ENCODE assay signal across 9 mouse cellular contexts in the genomic region with DNA sequence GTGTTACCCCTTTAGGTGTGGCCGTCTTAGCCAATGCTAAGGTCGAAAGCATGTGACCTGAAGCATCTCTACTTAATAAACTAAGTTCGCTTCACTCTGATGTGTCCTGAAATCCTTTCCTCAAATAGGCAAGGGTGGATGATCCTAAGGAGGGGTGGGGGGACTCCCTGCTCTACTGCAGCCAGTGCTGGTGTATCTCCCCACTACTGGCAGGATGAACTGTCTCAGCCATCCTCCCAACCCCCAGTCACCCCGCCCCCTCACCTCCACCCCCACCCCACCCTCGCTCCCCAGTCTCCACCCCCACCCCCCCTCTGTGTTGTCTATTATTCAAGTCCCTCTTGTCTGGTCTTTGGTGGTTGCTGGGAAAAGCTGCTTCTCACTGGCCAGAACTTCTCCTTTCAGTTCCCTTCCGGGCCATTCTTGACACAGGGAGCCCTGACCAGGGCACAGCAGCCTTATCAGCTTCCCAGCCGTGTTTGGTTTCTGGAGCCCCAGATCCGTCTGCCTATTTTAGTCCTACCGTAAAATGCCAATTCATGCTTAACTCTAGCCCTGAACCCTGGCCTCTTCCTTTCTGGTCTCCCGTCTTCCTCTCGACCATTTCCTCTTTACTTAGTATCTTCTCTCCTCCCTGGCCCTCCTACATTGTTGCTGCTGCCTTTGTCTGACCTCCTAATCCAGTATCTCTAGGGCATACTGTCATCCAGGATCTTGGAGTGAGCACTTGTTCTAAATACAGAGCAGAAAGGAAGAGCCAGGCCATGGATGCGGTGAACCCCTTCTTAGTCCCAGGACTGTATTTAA. TPM values are rescaled to one million over a fixed set of nuclear protein-coding genes. Genes with fewer than 3 reads are reported as not detected.
DNase-seq lines count a peak whose midpoint lies in the region; ATAC-seq and TF ChIP-seq lines count a peak whose summit lies in the region.
"Had no signal": no experiment of that assay in that cellular context is flagged by ENCODE, and none has a peak within 500 bp of the region (broad histone marks: within the 10 kb centered on the region; RNA-seq: fewer than 3 reads in every experiment).

No protein-coding gene starts in this region.

- H3K36me3 ChIP-seq in lung, embryonic 14.5 days (ENCODE audit: insufficient read depth): no peaks in the 10 kb centered on the region
- no peaks in the 10 kb centered on the region for H3K36me3 ChIP-seq in stomach, postnatal 0 days (ENCODE audit: control insufficient read depth, insufficient read depth, low read length)
- H3K36me3 ChIP-seq: embryonic facial prominence, embryonic 13.5 days had no signal

- 37% methylated on average over 12 of the region's 12 CpGs for WGBS in lung, embryonic 14.5 days
- 50% methylated on average over 12 of the region's 12 CpGs for WGBS in stomach, postnatal 0 days

- no peaks in the 10 kb centered on the region for H3K27me3 ChIP-seq in lung, embryonic 14.5 days (ENCODE audit: insufficient read depth, low read length)
- H3K27me3 ChIP-seq in stomach, postnatal 0 days (ENCODE audit: control insufficient read depth, insufficient read depth, low read length): no peaks in the 10 kb centered on the region
- H3K27me3 ChIP-seq: embryonic facial prominence, embryonic 13.5 days had no signal

- no peak overlapping the region for H3K27ac ChIP-seq in lung, embryonic 14.5 days (ENCODE audit: low read depth)
- peak overlapping the region; percentile 21; the same call in 1 of the 2 replicates for H3K27ac ChIP-seq in brown adipose tissue, adult 24 weeks (replicated peaks; ENCODE audit: low read depth, low read length)
- no peak overlapping the region for H3K27ac ChIP-seq in stomach, postnatal 0 days (replicated peaks)
- H3K27ac ChIP-seq: embryonic facial prominence, embryonic 13.5 days had no signal

- peak; percentile 30 for DNase-seq in lung, embryonic 14.5 days
- no peak for DNase-seq in lung, postnatal 14 days
- DNase-seq in liver: peak; percentile 79
- peak; percentile 37 for DNase-seq in stomach, postnatal 0 days (ENCODE audit: low spot score)
- DNase-seq in left cerebral cortex, postnatal 36 days (ENCODE audit: low spot score in 2 of 2): no peak
- no peak for DNase-seq in retina, postnatal 1 day

- intact Hi-C loops in left cerebral cortex, postnatal 36 days (cut with DNase I): no loop called here

- 0 out of 2 replicates have a peak overlapping the region, but pooled peaks have one; percentile 10 for H3K4me2 ChIP-seq in lung, embryonic 14.5 days
- H3K4me2 ChIP-seq in stomach, postnatal 0 days (replicated peaks; ENCODE audit: low read depth): no peak overlapping the region
- H3K4me2 ChIP-seq: embryonic facial prominence, embryonic 13.5 days had no signal

- no peaks in the 10 kb centered on the region for H3K4me1 ChIP-seq in lung, embryonic 14.5 days (ENCODE audit: insufficient read depth)
- no peaks in the 10 kb centered on the region; the same call in 1 of the 2 replicates for H3K4me1 ChIP-seq in brown adipose tissue, adult 24 weeks (ENCODE audit: control insufficient read depth, insufficient read depth, insufficient read length, low read length)
- no peaks in the 10 kb centered on the region for H3K4me1 ChIP-seq in stomach, postnatal 0 days (replicated peaks; ENCODE audit: control insufficient read depth, insufficient read depth)
- H3K4me1 ChIP-seq: embryonic facial prominence, embryonic 13.5 days had no signal

- TF ChIP-seq EP300 in stomach, postnatal 0 days (optimal IDR thresholded peaks at IDR 0.05): no peak

- H3K9me3 ChIP-seq in lung, embryonic 14.5 days (ENCODE audit: low read depth, low read length): no peaks in the 10 kb centered on the region
- H3K9me3 ChIP-seq in stomach, postnatal 0 days (ENCODE audit: control insufficient read depth, low read length): no peaks in the 10 kb centered on the region
- H3K9me3 ChIP-seq: embryonic facial prominence, embryonic 13.5 days had no signal

- H3K4me3 ChIP-seq in lung, embryonic 14.5 days (ENCODE audit: low read depth, low read length): no peak overlapping the region
- no peak overlapping the region for H3K4me3 ChIP-seq in brown adipose tissue, adult 24 weeks (ENCODE audit: insufficient read depth, low read depth, low read length)
- no peak overlapping the region for H3K4me3 ChIP-seq in stomach, postnatal 0 days (ENCODE audit: low read depth, low read length)
- H3K4me3 ChIP-seq: embryonic facial prominence, embryonic 13.5 days; myocyte had no signal

- no peak overlapping the region for H3K9ac ChIP-seq in lung, embryonic 14.5 days
- H3K9ac ChIP-seq in stomach, postnatal 0 days (ENCODE audit: low read length): no peak overlapping the region
- H3K9ac ChIP-seq: embryonic facial prominence, embryonic 13.5 days had no signal

- ATAC-seq in lung, embryonic 14.5 days (ENCODE audit: insufficient read depth): no peak; the same call in 1 of the 2 replicates
- ATAC-seq in stomach, postnatal 0 days (ENCODE audit: low FRiP score, low TSS enrichment): no peak

- TF ChIP-seq CTCF in lung, embryonic 14.5 days (IDR thresholded peaks at IDR 0.05; ENCODE audit: low read depth): no peak
- TF ChIP-seq CTCF in stomach, postnatal 0 days (IDR thresholded peaks at IDR 0.05; ENCODE audit: low read depth): no peak

RNA-seq across cellular contexts. Expression of a gene that starts 4.4 kb away (rescaled TPM):
- polyA plus RNA-seq in lung, embryonic 14.5 days (2014; fragmentation: Nextera tagmentation; extraction: Ambion mirVana): 4.8 TPM in 2 replicates
- polyA plus RNA-seq in brown adipose tissue, adult 24 weeks (2012; ENCODE audit: insufficient read depth, insufficient read length, missing spikeins): 0.79 and 1.4 TPM in 2 replicates
- 1.3 and 2.3 TPM in 2 replicates for polyA plus RNA-seq in stomach, postnatal 0 days (2015; fragmentation: Nextera tagmentation; extraction: Ambion mirVana)
- 1 to 10 TPM; 4.5 to 6.2 TPM for total RNA-seq in left cerebral cortex, postnatal 36 days (2021)
- polyA plus RNA-seq: myocyte had no signal

RNA-seq across cellular contexts. Expression of a gene that starts 13.9 kb away (rescaled TPM):
- polyA plus RNA-seq in lung, embryonic 14.5 days (2014; fragmentation: Nextera tagmentation; extraction: Ambion mirVana): 0.97 and 1.2 TPM in 2 replicates
- polyA plus RNA-seq in brown adipose tissue, adult 24 weeks (2012; ENCODE audit: insufficient read depth, insufficient read length, missing spikeins): 19.3 and 22.2 TPM in 2 replicates
- 22.3 and 24.1 TPM in 2 replicates for polyA plus RNA-seq in stomach, postnatal 0 days (2015; fragmentation: Nextera tagmentation; extraction: Ambion mirVana)
- total RNA-seq in left cerebral cortex, postnatal 36 days (2021): 1 to 10 TPM; 3.6 to 4.4 TPM

RNA-seq across cellular contexts. Expression of a gene that starts 37.0 kb away (rescaled TPM):
- 9.5 and 11.9 TPM in 2 replicates for polyA plus RNA-seq in lung, embryonic 14.5 days (2014; fragmentation: Nextera tagmentation; extraction: Ambion mirVana)
- polyA plus RNA-seq in brown adipose tissue, adult 24 weeks (2012; ENCODE audit: insufficient read depth, insufficient read length, missing spikeins): 25.6 and 29.4 TPM in 2 replicates
- polyA plus RNA-seq in stomach, postnatal 0 days (2015; fragmentation: Nextera tagmentation; extraction: Ambion mirVana): 94.8 and 103 TPM in 2 replicates
- total RNA-seq in left cerebral cortex, postnatal 36 days (2021): 1 to 10 TPM; 1.8 to 1.9 TPM

RNA-seq across cellular contexts. Expression of a gene that starts 55.4 kb away (rescaled TPM):
- 0.07 and 0.25 TPM in 2 replicates for polyA plus RNA-seq in lung, embryonic 14.5 days (2014; fragmentation: Nextera tagmentation; extraction: Ambion mirVana)
- polyA plus RNA-seq in brown adipose tissue, adult 24 weeks (2012; ENCODE audit: insufficient read depth, insufficient read length, missing spikeins): not detected in 2 replicates
- 9.5 and 11.0 TPM in 2 replicates for polyA plus RNA-seq in stomach, postnatal 0 days (2015; fragmentation: Nextera tagmentation; extraction: Ambion mirVana)
- total RNA-seq in left cerebral cortex, postnatal 36 days (2021): 1 to 10 TPM; 3.7 to 7.7 TPM

RNA-seq across cellular contexts. Expression of a gene that starts 58.6 kb away (rescaled TPM):
- 210 and 231 TPM in 2 replicates for polyA plus RNA-seq in lung, embryonic 14.5 days (2014; fragmentation: Nextera tagmentation; extraction: Ambion mirVana)
- 128 and 130 TPM in 2 replicates for polyA plus RNA-seq in brown adipose tissue, adult 24 weeks (2012; ENCODE audit: insufficient read depth, insufficient read length, missing spikeins)
- 177 and 205 TPM in 2 replicates for polyA plus RNA-seq in stomach, postnatal 0 days (2015; fragmentation: Nextera tagmentation; extraction: Ambion mirVana)
- 100 to 1,000 TPM; 106 to 120 TPM for total RNA-seq in left cerebral cortex, postnatal 36 days (2021)

Comparison
In these comparisons a context has a peak if more than half of its experiments do, and no peak if none do; other contexts are left out.
1. DNase-seq: peak in lung, embryonic 14.5 days (single experiment), liver (single experiment) and stomach, postnatal 0 days (single experiment); none in lung, postnatal 14 days (single experiment), left cerebral cortex, postnatal 36 days (0 of 2) and retina, postnatal 1 day (single experiment).